Mouse (Mus musculus): Measurements from ENCODE around the gene Sf1. TPM values are rescaled to one million over a fixed set of nuclear protein-coding genes. Genes with fewer than 3 reads are reported as not detected.

Sf1 gene
- polyA plus RNA-seq, 1 experiment from 2014 or later: 194 TPM

DNA sequence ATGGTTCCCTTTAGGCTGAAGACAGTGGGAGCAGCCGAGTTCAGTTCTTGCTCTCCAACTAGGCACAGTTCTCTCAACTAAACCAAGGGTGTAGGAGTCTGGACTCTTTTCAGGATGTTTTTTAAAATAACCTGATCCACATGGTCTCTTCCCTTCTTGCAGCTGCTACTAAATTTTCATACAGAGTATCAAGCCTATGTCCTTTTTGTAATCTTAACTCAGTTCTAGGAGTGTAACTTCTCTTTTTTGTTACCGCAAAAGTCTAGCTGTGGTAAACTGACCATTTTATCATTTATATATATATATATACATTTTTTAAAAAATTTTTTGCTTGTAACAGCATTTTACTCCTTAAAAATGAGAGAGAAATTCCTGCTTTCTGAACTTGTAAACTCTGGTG lies 6.7 kb downstream of the Sf1 start:
- H3K27ac ChIP-seq (replicated peaks): no peak overlapping the region
- 87% methylated on average over 2 of the region's 2 CpGs for WGBS
- DNase-seq (ENCODE audit: low spot score): no peak
- peaks cover 24% of the 10 kb centered on the region for H3K4me1 ChIP-seq
- no peak overlapping the region for H3K4me3 ChIP-seq
- H3K9me3 ChIP-seq (replicated peaks): no peaks in the 10 kb centered on the region
- H3K36me3 ChIP-seq: peaks cover 100% of the 10 kb centered on the region
- H3K27me3 ChIP-seq (ENCODE audit: low read depth, poor library complexity, severe bottlenecking): no peaks in the 10 kb centered on the region

DNA sequence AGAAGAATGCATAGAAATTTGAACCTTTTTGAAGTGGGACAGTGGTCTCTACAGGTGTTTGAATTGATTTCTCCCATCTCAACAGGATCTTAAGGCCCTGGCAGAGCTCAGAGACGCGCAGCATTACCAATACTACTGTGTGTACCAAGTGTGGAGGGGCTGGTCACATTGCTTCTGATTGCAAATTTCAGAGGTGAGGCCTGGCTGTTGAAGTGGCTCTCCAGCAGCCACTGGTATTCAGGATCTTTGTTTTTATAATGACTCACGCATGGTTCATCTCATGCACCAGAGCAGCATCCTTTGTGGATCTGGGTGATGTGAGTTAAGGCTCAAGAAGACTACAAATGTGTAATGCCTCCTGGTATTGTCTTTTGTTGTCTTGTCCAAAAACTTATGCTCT lies 8.9 kb downstream of the Sf1 start:
- H3K27me3 ChIP-seq (ENCODE audit: low read depth, poor library complexity, severe bottlenecking): no peaks in the 10 kb centered on the region
- no peaks in the 10 kb centered on the region for H3K9me3 ChIP-seq (replicated peaks)
- 94% methylated on average over 3 of the region's 3 CpGs for whole genome bisulfite sequencing
- H3K27ac ChIP-seq (replicated peaks): no peak overlapping the region
- peaks cover 28% of the 10 kb centered on the region for H3K4me1 ChIP-seq
- peaks cover 100% of the 10 kb centered on the region for H3K36me3 ChIP-seq
- H3K4me3 ChIP-seq: no peak overlapping the region
- no peak for DNase-seq (ENCODE audit: low spot score)

DNA sequence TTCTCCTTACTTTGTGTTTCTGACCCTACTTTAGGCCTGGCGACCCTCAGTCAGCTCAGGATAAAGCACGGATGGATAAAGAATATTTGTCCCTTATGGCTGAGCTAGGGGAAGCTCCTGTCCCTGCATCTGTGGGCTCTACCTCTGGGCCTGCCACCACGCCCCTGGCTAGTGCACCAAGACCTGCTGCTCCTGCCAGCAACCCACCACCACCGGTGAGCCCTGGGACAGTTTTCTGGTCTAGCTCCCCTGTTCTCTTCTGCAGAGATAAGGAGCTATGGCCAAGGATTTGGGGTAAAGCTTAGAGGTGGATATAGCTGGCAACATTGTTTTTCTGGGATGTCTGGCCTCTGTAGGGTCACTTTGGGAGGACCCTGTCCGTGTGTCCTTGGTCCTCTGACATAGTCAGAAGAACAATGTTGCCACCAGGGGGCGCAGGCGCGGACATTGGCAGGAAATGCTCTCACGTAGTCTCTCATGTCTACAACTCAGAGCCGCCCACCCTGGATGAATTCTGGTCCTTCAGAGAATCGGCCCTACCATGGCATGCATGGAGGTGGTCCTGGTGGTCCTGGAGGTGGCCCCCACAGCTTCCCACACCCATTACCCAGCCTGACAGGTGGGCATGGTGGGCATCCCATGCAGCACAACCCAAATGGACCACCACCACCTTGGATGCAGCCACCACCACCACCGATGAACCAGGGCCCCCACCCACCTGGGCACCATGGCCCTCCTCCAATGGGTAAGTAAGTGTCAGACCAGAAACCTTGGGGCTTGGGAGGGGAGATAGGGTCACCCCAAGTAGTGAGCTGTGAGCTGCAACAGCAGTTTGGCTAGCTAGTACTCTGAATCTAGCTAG lies 10.3 kb downstream of the Sf1 start:
- H3K36me3 ChIP-seq: peaks cover 100% of the 10 kb centered on the region
- peak; percentile 72 for DNase-seq (ENCODE audit: low spot score)
- H3K4me3 ChIP-seq: no peak overlapping the region
- H3K27ac ChIP-seq (replicated peaks): no peak overlapping the region
- 75% methylated on average over 12 of the region's 12 CpGs for WGBS
- no peaks in the 10 kb centered on the region for H3K27me3 ChIP-seq (ENCODE audit: low read depth, poor library complexity, severe bottlenecking)
- no peaks in the 10 kb centered on the region for H3K9me3 ChIP-seq (replicated peaks)
- peaks cover 31% of the 10 kb centered on the region for H3K4me1 ChIP-seq

DNA sequence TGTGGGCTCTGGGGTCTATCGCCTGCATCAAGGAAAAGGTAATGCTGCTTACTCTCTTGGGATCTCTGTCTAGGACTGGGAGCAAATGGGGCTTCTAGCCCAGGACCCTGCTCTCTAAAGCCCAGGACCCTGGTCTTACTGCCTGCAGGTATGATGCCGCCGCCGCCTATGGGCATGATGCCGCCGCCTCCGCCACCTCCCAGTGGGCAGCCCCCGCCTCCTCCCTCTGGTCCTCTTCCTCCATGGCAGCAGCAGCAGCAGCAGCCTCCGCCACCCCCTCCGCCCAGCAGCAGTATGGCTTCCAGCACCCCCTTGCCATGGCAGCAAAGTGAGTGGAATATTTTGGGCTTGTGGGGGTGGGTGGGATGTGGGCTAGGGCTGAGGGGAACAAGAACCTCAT lies 11.1 kb downstream of the Sf1 start:
- no peak overlapping the region for H3K4me3 ChIP-seq
- H3K4me1 ChIP-seq: peaks cover 31% of the 10 kb centered on the region
- H3K36me3 ChIP-seq: peaks cover 100% of the 10 kb centered on the region
- H3K27me3 ChIP-seq (ENCODE audit: low read depth, poor library complexity, severe bottlenecking): no peaks in the 10 kb centered on the region
- WGBS: over 99% methylated on average over 10 of the region's 10 CpGs
- no peak overlapping the region for H3K27ac ChIP-seq (replicated peaks)
- no peaks in the 10 kb centered on the region for H3K9me3 ChIP-seq (replicated peaks)
- no peak for DNase-seq (ENCODE audit: low spot score)

DNA sequence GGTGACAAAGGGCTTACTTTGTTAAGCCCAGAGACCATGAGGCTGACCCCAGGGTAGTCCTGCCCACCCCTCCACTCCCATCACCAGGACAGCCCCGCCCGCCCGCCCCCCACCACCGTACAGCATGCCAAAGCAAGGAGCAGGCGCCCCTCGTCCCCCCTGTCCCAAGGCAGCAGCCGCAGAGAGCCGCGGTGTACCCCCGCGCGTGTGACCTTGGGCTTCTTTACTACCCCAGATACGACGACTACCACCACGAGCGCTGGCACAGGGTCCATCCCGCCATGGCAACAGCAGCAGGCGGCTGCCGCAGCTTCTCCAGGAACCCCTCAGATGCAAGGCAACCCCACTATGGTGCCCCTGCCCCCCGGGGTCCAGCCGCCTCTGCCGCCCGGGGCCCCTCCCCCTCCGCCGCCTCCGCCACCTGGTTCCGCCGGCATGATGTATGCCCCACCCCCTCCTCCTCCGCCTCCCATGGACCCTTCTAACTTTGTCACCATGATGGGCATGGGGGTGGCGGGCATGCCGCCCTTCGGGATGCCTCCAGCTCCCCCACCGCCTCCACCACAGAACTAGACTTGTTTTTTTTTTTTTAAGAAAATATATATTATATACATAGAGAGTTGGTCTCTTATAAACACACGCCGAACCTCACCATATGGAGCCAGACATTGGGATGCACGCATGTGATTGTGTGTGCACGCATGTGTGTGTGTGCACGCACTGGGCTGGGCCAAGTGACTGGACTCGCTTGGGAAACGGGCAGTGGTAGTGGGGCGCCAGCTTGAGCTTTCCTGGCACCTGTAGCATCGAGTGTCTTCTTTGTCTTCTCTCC lies 12.1 kb downstream of the Sf1 start:
- 93% methylated on average over 42 of the region's 42 CpGs for WGBS
- Histone ChIP-seq H3K36me3 (peaks cover 98% of the 10 kb centered on the region), H3K4me3 (no peak overlapping the region)

DNA sequence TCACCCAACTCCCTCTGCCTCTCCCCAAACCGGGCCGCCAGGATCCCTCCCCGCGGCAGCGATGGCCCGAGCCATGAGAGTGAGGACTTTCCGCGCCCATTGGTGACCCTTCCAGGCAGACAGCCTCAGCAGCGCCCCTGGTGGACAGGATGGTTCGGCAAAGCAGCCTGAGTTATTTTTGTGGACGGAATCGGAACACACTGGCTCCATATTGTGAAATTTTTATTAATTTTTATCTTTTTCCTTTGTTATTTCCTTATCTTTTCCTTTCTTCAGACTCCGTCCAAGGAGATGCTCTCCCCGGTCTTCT lies 12.7 kb downstream of the Sf1 start:
- Histone ChIP-seq H3K27ac (replicated peaks) (no peak overlapping the region), H3K4me1 (peaks cover 31% of the 10 kb centered on the region), H3K36me3 (peaks cover 98% of the 10 kb centered on the region), H3K4me3 (no peak overlapping the region), H3K9me3 (replicated peaks) (no peaks in the 10 kb centered on the region), H3K27me3 (ENCODE audit: low read depth, poor library complexity, severe bottlenecking) (no peaks in the 10 kb centered on the region)
- DNase-seq (ENCODE audit: low spot score): peak; percentile 54
- 76% methylated on average over 14 of the region's 14 CpGs for WGBS

More for the DNA sequence above, 12.1 kb downstream of the Sf1 start:
- Histone ChIP-seq H3K9me3 (replicated peaks) (no peaks in the 10 kb centered on the region), H3K27me3 (ENCODE audit: low read depth, poor library complexity, severe bottlenecking) (no peaks in the 10 kb centered on the region), H3K27ac (replicated peaks) (no peak overlapping the region), H3K4me1 (peaks cover 31% of the 10 kb centered on the region)
- no peak for DNase-seq (ENCODE audit: low spot score)

DNA sequence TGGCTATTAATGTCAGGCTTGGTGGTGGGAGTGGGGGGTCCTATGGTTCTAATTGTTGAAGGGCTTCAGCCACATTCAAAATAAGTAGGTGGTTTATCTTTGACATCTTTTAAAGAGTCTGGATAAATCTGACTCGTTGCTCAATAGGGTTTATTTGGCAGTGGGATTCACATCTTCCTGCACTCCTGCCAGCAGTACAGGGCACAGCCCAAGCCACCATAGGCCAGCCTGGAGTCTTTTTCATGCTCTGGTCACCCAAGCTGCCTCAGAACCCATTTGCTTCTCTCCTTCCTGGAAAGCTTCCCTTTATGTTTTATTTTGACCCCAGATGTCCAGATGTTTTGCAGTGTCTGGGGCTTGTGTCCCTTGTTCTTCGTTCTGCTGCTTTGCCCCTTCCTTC lies 13.2 kb downstream of the Sf1 start:
- Histone ChIP-seq H3K4me1 (peaks cover 31% of the 10 kb centered on the region), H3K27ac (replicated peaks) (no peak overlapping the region), H3K4me3 (no peak overlapping the region), H3K27me3 (ENCODE audit: low read depth, poor library complexity, severe bottlenecking) (no peaks in the 10 kb centered on the region), H3K9me3 (replicated peaks) (no peaks in the 10 kb centered on the region), H3K36me3 (peaks cover 95% of the 10 kb centered on the region)
- DNase-seq (ENCODE audit: low spot score): no peak
- 89% methylated on average over 2 of the region's 2 CpGs for WGBS

DNA sequence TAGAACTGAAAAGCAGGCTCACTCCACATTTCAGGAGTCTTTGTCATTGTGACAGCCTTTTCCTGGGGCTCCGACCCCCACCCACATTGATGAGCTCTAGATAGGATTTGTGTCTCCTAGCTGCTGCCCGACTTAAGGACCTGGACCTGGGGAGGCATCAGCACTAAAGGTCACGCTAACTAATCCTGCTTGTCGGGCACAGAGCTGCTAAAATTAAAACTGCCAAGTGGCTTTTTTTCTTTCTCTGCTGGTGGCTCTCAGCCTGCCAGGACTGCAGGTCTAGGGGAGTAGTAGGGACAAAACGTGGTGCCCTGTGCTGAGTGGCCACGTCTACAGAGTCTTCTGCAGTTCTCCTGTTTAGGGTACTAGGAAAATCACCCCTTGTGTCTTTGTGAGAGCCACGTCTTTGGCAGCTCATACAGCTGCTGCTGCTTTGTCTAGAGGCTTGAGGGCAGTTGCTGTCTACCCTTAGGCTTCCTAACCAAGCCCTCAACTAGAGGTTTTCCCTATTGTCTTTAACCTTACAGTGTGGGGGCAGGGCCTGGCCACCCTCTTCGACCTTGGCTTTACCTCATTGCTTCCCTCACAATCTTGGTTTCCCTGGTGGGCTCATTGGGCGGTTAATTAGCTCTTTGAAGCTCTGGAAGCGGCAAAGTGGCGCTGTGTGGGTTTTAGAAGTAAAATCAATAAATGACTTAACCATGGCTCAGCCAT lies 14.0 kb downstream of the Sf1 start:
- no peak overlapping the region for H3K4me3 ChIP-seq

DNA sequence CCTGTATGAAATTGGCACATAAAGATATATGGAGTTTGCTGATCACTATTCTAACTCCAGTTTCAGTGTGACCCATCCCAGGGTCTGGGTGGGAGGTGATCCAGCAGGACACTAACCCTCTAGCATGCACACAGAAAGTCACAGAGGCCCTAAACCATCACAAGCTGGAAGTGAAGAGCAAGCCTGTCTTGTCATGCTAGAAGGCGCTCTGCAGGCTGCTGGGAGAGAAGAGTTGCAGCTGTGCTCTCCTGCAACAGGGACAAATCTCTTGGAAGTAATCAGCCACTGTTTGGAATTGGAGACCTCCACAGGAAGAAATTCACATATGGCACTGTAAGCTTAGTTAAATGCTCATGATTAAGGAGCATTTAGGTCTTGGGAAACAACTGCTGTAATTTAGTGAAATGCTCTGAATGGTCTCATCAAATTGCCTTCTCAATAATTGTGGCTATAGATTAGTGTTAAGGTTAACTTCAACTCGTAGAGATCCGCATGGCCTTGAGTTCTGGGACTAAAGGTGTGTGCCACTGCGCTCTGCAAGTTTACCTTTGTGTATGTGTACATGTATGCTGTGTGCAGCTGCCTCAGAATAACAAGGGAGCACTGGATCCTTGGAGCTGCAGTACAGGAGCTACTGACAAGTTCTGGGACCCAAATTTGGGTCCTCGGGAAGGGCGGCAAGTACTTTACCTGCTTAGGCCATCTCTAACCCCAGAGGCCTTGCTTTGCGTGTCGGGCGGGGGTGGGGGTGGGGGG lies 17.1 kb downstream of the Sf1 start:
- Histone ChIP-seq H3K9me3 (replicated peaks) (no peaks in the 10 kb centered on the region), H3K27ac (replicated peaks) (no peak overlapping the region), H3K4me1 (peaks cover 52% of the 10 kb centered on the region), H3K4me3 (no peak overlapping the region), H3K36me3 (peaks cover 56% of the 10 kb centered on the region), H3K27me3 (ENCODE audit: low read depth, poor library complexity, severe bottlenecking) (no peaks in the 10 kb centered on the region)
- no peak for DNase-seq (ENCODE audit: low spot score)
- WGBS: 92% methylated on average over 9 of the region's 9 CpGs

More for the DNA sequence above, 14.0 kb downstream of the Sf1 start:
- no peak overlapping the region; the same call in 1 of the 2 replicates for H3K27ac ChIP-seq (replicated peaks)
- H3K27me3 ChIP-seq (ENCODE audit: low read depth, poor library complexity, severe bottlenecking): no peaks in the 10 kb centered on the region
- DNase-seq (ENCODE audit: low spot score): peak; percentile 46
- H3K36me3 ChIP-seq: peaks cover 87% of the 10 kb centered on the region
- H3K9me3 ChIP-seq (replicated peaks): no peaks in the 10 kb centered on the region
- peaks cover 32% of the 10 kb centered on the region for H3K4me1 ChIP-seq
- 70% methylated on average over 11 of the region's 11 CpGs for WGBS

DNA sequence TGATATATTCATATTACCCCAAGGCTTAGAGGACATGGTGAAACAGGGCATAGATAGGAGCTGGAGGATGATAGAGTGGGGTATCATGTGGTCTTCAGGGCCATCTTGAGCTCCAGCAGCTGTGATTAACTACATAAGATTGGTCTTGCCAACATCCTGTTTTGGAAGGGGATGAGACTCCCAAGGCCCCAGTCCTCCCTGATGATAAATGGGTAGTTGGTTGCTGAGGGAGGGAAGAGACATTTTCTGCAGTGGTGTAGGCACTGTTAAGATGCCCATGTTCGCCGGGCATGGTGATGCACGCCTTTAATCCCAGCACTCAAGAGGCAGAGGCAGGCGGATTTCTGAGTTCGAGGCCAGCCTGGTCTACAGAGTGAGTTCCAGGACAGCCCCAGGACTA lies 17.7 kb downstream of the Sf1 start:
- H3K4me1 ChIP-seq: peaks cover 50% of the 10 kb centered on the region
- 98% methylated on average over 5 of the region's 5 CpGs for WGBS

DNA sequence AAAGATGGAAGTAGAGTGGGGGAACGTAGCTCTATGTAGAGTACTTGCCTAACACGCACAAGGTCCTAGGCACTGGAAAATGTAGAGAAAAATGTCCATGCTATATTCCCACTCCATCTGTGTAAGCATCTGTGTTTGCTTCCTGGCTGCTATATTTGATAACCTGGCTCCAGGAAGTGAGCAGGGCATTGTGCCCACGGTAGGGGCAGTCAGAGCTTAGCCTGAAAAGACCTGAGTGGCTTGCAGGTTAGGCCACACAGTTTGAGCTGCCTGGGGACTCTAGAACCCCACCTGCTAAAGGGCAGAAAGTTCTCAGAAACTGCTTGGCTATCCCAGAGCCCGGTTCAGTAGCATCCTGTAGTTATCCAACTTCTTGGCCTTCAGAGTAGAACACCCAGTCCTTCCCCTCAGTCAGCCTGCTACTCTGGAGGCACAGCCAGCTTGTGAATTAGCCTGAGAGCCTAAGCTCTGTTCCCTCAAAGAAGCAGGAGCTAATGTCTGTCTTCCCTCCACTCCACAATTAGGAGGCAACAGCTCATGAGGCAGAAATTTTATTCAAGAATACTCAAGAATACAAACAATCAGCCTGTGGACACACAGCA lies 18.9 kb downstream of the Sf1 start:
- Histone ChIP-seq H3K27me3 (ENCODE audit: low read depth, poor library complexity, severe bottlenecking) (peaks cover 8% of the 10 kb centered on the region; the same call in 1 of the 2 replicates), H3K9me3 (replicated peaks) (no peaks in the 10 kb centered on the region), H3K4me1 (peaks cover 40% of the 10 kb centered on the region), H3K36me3 (peaks cover 37% of the 10 kb centered on the region), H3K4me3 (no peak overlapping the region), H3K27ac (replicated peaks) (no peak overlapping the region)
- WGBS: 86% methylated on average over 4 of the region's 4 CpGs
- no peak for DNase-seq (ENCODE audit: low spot score)

More for the DNA sequence above, 17.7 kb downstream of the Sf1 start:
- Histone ChIP-seq H3K27me3 (ENCODE audit: low read depth, poor library complexity, severe bottlenecking) (no peaks in the 10 kb centered on the region), H3K4me3 (no peak overlapping the region), H3K36me3 (peaks cover 49% of the 10 kb centered on the region), H3K27ac (replicated peaks) (no peak overlapping the region), H3K9me3 (replicated peaks) (no peaks in the 10 kb centered on the region)
- DNase-seq (ENCODE audit: low spot score): no peak

DNA sequence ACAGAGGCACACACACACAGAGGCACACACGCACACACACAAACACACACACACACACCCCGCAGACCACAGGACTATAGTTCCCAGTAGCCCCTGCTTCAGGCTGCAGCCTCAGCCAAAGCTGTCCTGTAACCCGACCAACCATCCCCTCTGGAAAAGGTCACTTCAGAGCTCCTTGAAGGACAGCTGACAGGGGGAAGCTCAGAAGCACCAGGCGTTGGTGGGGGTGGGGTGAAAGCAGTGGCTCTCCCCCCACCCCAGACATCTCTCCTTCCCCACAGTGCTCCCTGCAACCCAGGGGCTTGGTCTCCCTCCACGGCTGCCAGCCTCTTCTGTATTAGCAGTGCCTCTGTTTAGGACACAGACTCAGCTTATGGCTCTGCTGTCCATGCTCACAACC lies 20.0 kb downstream of the Sf1 start:
- peak overlapping the region; percentile 0; the same call in 1 of the 2 replicates for H3K4me3 ChIP-seq
- peaks cover 36% of the 10 kb centered on the region for H3K4me1 ChIP-seq
- DNase-seq (ENCODE audit: low spot score): no peak
- H3K9me3 ChIP-seq (replicated peaks): no peaks in the 10 kb centered on the region
- 54% methylated on average over 5 of the region's 5 CpGs for WGBS
- peaks cover 27% of the 10 kb centered on the region for H3K36me3 ChIP-seq
- peak overlapping the region; percentile 6 for H3K27ac ChIP-seq (replicated peaks)
- H3K27me3 ChIP-seq (ENCODE audit: low read depth, poor library complexity, severe bottlenecking): peaks cover 16% of the 10 kb centered on the region

All from midbrain, embryonic 10.5 days (tissue).